Mouse (Mus musculus): Measurements from ENCODE around the gene Nms.
A peak's percentile ranks its signal among the peaks of the same experiment; 100 is the strongest.

Gene Nms

DNA sequence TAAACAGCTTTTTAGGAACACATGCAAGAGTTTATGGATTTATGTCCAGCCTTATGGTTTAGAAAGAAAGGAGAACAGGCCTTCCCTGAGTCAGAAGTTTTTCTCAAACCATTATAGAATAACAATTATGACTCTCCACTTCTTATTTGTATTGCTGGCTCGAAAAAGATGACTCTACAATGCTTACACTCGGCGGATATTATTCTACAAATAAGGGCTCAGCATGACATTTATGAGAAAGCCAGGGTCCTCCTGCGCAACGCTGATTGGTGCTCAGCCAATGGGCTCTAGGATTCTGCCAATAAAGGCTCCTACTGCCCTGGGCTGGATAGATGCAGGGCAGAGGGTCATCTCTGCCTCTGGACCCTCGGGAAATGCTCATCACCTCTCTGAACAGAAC is at the start of gene Nms:
Gene Nms (plus strand): TSS at position 301 of the 400 bp plus-strand sequence.
- DNase-seq = no peak

DNA sequence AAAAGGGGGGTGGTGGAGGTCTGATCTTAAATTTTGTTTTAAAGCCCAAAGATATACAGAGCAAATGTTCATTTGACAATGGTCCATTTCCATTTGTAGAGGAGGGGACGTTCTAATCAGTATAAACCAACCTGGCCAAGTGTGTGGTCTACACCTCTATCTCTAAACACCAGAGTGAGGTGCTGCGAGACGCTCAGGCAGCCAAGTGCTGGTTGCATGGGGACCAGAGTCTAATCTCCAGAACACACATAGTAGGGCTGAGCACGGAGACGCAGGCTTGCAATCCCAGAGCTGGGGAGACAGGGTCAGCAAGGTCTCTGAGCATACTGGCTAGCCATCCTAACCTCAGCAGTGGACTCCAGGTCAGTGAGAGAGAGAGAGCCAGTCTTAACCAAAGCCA is 47.5 kb upstream of the Nms start:
- DNase-seq = no peak

DNA sequence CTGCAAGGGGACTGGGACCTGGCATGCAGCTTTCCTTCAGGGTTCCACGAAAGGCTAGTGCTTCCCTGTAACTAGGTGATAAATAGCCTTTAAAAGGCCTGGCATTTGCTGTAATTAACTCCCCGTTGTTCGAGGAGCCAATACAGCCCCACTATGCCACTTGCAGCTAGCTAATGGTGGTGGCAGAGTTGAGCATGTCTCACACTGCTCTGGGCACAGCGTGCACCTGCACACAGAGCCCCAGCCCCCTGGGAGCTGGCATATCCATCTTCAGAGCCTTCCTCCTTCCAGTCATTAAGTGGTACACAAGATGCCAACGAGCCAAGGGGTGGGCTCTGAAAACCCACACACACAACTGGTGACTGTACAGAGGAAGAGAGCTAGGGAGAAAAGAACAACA is 45.9 kb upstream of the Nms start:
- DNase-seq = no peak

DNA sequence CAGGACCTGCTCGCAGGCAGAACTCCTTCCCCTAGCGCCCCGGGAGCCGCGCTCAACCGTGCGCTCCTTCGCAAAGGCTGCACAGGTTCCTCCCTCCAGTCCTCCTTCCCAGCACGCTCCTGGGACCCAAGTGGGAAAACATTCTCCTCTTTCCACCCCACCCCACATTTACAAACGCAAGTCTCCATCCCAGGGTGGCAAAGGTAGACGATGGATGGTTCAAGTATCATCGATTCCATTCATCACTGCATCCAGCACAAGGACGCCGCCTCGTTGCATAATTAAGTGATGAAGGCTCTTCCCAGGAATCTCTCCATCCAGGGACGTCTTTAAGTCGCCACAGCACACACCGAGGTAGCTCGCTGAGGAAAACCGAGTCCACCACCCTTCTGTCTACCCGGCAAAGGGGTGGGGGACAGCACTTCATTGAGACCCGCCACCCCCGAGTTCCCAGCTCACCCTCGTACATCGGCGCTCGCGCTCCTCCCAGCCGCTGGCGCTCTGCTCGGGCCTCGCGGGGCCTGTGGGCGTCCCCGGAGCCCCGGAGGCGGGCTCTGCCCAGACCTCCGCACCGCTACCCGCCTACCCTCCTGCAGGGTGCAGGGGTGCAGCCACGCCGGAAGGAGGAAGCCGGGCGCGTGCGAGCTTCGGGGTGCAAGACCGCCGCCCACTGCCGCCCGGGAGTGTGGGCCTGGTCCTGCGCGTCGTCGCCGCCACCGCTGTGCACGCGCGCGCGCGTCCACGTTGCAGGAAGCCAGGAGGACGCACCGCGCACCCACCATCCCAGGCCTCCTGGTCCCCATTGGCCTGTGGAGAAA is 41.3 kb upstream of the Nms start, which contains the start of gene Chst10:
Gene Chst10 (minus strand): TSS at position 731 of the 818 bp plus-strand sequence.
- peak; percentile 86 to 93 for DNase-seq

DNA sequence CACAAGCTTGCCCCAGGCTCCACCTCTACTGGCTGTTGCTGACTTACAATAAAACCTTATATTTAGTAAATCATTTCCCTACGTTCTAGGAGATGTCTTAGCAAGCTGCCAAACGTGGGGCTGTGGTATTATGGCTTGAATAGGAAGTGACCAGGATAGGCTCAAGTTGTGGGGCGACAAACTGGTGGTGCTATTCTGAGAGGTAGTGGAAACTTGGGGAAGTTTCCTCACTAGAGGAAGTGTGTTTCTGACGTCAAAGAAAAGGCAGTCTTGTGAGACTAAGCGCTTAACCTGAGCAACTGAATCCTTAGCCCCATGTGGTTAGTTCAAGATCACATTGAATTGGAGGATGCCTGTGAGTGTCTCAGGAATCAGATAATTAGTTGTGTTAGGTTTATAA is 36.4 kb upstream of the Nms start:
- DNase-seq = no peak

GRCm38 (mm10) chr1:38903985-38904384 is 35.0 kb upstream of the Nms start:
- no peak for DNase-seq

- DNase-seq = no peak
These were observed 10.0 kb upstream of the Nms start for GRCm38 (mm10) chr1:38928996-38929395.

DNA sequence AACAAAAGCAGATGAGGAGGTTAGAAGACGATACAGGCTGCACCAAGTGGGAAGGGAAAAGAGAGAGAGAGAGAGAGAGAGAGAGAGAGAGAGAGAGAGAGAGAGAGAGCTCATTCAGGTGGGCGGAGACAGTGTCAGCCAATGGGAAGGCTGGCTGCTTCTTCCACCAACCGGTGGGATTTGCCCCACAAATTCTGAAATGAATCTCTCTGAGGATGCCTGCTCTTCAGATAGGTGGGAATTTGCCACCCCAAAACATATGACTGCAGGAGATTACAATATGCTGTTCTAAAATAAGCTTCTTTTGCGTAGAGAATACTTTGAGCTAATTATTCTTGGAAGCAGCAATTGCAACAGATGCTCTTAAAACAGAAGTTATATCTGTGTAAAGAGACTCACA is 9.5 kb upstream of the Nms start:
- no peak for DNase-seq

DNA sequence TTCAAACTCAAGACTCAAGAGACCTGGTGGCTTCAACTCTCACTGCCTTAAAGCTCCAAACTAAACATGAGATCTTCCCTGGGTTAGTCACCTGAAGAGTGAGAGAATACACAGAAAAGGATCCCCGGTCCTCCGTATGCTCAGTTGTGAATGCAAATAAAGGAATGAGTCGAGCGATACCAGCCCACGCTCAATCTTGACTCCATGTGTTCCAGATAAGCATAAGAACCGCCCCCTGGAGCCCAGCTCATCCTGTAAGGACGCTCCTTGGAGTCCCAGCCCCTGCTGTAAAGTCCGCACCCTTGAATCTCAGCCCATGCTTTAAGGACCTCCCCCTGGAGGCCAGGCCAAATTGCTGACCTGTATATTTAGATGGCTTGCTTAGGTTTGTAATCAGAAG is 8.2 kb upstream of the Nms start:
- no peak for DNase-seq

GRCm38 (mm10) chr1:38934668-38935067 is 4.3 kb upstream of the Nms start:
- peak; percentile 55 to 61 for DNase-seq

- DNase-seq = peak; percentile 55 to 56
These were observed 2.2 kb upstream of the Nms start for GRCm38 (mm10) chr1:38936780-38937179.

- no peak for DNase-seq
These were observed 659 bp downstream of the Nms start for GRCm38 (mm10) chr1:38939608-38940007.

DNA sequence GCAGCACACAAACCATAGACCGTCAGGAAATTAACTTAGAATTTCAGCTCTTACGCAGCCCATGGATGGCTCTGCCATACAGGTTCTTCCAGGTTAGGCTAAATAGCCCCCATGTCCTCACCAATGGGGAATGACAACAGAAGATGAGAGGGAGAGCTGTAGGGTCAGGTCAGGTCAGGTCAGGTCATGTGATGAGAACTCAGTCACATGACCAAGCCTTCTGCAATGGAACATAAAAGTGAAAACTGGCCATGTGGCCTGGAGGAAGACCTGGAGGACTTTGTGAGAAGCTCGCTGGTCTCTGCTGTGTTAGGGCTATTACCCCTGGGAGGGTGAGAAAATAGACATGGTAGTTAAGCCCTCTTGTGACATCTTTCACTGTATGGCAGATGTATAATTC is 17.5 kb downstream of the Nms start:
- DNase-seq = no peak

DNA sequence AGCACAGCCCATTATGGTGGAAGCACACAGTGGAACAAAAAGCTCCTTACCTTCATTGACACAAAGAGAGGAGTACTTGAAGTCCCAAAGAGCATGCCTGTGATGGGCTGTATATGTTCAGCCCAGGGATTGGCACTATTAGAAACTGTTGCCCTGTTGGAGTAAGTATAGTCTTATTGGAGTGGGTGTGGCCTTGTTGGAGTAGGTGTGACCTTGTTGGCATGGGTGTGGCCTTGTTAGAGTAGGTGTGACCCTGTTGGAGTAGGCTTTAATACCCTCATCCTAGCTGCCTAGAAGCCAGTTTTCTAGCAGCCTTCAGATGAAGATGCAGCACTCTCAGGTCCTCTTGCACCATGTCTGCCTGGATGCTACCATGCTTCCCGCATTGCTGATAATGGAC is 30.2 kb downstream of the Nms start:
- no peak for DNase-seq

GRCm38 (mm10) chr1:38971712-38972111 is 32.8 kb downstream of the Nms start:
- DNase-seq = no peak

- DNase-seq = no peak
These were observed 34.1 kb downstream of the Nms start for GRCm38 (mm10) chr1:38972986-38973592.

DNA sequence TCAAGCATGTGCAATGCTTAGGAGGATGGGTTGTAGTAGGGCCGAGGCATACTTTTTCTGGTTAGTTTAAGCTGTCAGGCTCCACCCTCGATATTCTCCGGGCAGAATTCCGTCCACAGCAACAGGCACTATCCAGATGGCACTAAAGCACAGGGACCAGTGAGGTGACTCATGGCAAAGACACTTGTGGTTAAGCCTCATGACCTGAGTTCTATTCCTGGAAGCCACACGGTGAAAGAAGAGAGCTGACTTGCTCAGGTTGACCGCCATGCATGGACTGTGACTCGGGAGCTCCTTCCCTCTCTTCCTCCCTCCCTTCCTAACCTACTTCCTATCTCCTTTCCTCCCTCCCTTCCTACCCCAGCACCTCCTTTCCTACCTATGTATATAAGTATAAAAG is 41.0 kb downstream of the Nms start:
- DNase-seq = no peak

DNA sequence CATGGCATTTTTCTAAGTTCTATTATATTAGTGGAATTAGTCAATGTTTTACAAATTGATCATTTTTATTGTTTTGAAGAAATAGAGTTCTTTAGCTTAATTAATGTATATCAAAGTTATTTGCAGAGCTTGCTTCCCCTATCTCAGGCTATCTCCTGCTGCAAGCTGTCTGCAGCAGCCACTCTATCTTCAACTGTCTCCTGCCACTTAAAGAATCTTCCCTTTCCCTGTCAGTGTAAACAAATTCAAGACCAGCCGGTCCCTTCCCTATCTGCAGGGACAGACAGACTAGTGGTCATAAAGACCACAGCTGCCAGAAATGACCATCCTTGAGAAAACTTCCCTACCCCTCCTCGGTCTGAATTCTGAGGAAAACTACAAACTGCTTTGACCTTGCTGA is 44.9 kb downstream of the Nms start:
- DNase-seq = no peak

DNA sequence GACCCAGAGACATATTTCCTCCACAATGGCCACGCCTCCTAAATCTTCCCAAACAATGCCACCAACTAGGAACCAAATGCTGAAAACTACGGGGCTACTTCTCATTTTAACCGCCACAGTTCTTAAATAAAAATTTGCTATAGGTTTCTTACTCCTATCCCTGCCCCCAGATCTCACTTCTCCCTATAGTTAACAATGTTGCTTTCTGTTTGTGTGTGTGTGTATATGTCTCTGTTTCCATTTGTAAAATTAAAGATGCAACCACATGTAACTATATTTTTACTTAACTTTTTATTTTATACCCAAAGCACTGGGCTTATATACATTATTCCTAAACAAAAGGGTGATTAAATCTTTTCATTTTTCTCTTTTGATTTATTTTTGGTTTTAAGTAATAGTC is 46.4 kb downstream of the Nms start, which contains the start of gene Pdcl3:
Gene Pdcl3 (plus strand): TSS at position 301 of the 400 bp plus-strand sequence.
- no peak for DNase-seq

DNA sequence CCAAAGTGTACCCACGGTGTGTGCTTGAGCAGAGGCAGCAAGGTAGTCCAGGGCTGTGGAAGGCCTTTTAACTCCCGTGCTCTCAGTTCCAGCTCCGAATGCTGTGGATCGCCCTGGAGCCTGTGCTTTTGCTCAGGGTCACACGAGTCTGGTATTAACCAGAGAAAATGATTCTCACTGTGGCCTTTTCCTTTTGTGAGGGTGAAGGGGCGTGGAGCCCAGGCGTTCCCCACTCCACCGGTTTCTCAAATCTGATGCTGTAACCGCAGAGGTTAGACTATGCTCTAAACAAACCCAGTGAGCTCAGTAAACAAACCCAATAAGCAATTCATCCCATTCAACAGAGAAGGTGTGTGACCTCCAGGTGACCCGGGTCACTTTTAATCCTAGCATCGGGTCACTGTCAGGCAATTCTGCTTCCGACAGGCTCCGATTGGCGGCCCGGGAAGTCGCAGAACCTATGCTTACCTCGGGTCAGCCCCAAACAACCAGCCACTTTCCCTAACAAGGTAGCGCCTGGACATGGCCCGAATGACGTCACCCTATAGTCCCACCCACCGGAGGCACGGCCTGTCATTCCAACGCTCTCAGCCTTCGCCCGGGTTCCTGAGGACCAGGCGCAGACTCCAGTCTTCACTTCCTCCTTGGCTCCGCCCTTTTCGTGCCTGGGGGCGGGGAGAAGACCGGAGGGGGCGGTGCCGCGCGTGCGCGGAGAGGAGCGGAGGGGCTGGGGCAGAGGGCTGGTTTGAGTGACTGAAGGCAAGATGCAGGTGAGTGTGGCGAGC is 48.3 kb downstream of the Nms start:
- peak; percentile 98 to 99 for DNase-seq

GRCm38 (mm10) chr1:38987865-38988211 is 48.9 kb downstream of the Nms start:
- no peak for DNase-seq

GRCm38 (mm10) chr1:38988357-38988756 is 49.4 kb downstream of the Nms start:
- no peak for DNase-seq

DNA sequence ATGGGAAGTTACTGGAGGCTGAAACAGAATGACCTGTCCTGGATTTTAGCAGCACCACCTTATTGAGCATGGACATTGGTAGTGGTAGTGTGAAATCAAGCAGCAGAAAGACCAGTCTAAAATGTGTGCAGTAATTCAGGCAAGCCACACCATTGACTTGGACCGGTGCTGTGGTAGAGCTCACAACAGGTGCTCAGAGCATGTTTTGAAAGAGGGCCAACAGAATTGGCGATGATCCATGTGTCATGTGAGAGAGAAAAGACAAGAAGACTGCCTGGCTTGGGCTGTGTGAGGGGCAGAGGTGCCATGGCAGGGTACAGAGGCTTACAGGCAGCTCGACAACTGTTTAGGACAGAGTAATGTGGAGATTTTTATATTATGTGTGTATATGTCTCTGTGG is 53.4 kb downstream of the Nms start:
- DNase-seq = peak; percentile 38 to 44
